Mouse (Mus musculus) forelimb bud, embryonic 11.5 days (tissue): ENCODE results near the gene Nlrp4b.
"Not testable (repeated sequence)": the region's sequence is repeated elsewhere in the genome, so short reads cannot be mapped to it uniquely, and the experiment has no call there.

ENCODE experiments used
- DNase-seq: peaks from one replicate; pipeline ENCODE4 v3.0.0-alpha.2; 2012; ENCODE audit warnings: low read depth, low spot score

Nlrp4b gene

GRCm38 (mm10) chr7:10687489-10687888 is at the start of gene Nlrp4b:
Nlrp4b (plus strand) TSS chr7:10687789.
- DNase-seq: no peak

GRCm38 (mm10) chr7:10754264-10754663 is 66.7 kb downstream of the Nlrp4b start, which contains the start of gene Vmn1r71:
Vmn1r71 (minus strand) TSS chr7:10754364.
- no peak for DNase-seq

- DNase-seq: not testable (repeated sequence)
Observed at GRCm38 (mm10) chr7:10757551-10757950, 70.0 kb downstream of the Nlrp4b start.
